Mouse (Mus musculus) stomach, embryonic 15.5 days (tissue): ENCODE measurements around the gene Gm21394. TPM values are rescaled to one million over a fixed set of nuclear protein-coding genes. Genes with fewer than 3 reads are reported as not detected.
"Not testable (repeated sequence)": the region's sequence is repeated elsewhere in the genome, so short reads cannot be mapped to it uniquely, and the experiment has no call there.

Experiments
- ATAC-seq: fragments of 200-750 bp; cut with Nextera tagmentation; 2 replicates; pipeline ENCODE4 v1.8.0; 2017; ENCODE audit warnings: low read depth, moderate number of reproducible peaks, moderate TSS enrichment; ENCODE audit not compliant: insufficient read depth, low FRiP score
- H3K27ac ChIP-seq: fragments of 300-500 bp; sonication (generic); 2 replicates; pipeline ENCODE4 v1.5.1; 2015; ENCODE audit warnings: mild to moderate bottlenecking, inconsistent platforms
- H3K27me3 ChIP-seq: fragments of 300-500 bp; sonication (generic); replicated peaks from 2 replicates; pipeline ENCODE4 v1.6.1; 2015; ENCODE audit warnings: inconsistent platforms
- H3K36me3 ChIP-seq: fragments of 300-500 bp; sonication (generic); 2 replicates; pipeline ENCODE4 v1.6.1; 2015; ENCODE audit warnings: inconsistent platforms
- H3K4me1 ChIP-seq: fragments of 300-500 bp; sonication (generic); 2 replicates; pipeline ENCODE4 v1.6.1; 2015; ENCODE audit warnings: inconsistent platforms
- H3K4me2 ChIP-seq: fragments of 300-500 bp; sonication (generic); 2 replicates; pipeline ENCODE4 v1.6.1; 2015; ENCODE audit warnings: mild to moderate bottlenecking, inconsistent platforms
- H3K4me3 ChIP-seq: fragments of 300-500 bp; sonication (generic); replicated peaks from 2 replicates; pipeline ENCODE4 v1.5.1; 2015; ENCODE audit warnings: inconsistent platforms
- H3K9ac ChIP-seq: fragments of 300-500 bp; sonication (generic); 2 replicates; pipeline ENCODE4 v1.6.1; 2015; ENCODE audit warnings: inconsistent platforms
- H3K9me3 ChIP-seq: fragments of 300-500 bp; sonication (generic); 2 replicates; pipeline ENCODE4 v1.6.1; 2016; ENCODE audit warnings: inconsistent platforms
- WGBS: fragments of 180-500 bp; shearing (Covaris S2); methylation state at CpG from one replicate; pipeline ENCODE4 v1.1.7; 2015; 5-methylcytosine and 5-hydroxymethylcytosine counted together
- polyA plus RNA-seq: library from polyadenylated mRNA; unstranded; fragments of >200 nt; fragmentation: Nextera tagmentation; extraction: Ambion mirVana; gene quantifications from 2 replicates; pipeline ENCODE4 v1.2.1, GENCODE M21; 2015

The Gm21394 gene
- polyA plus RNA-seq = not detected in 2 replicates

GRCm38 (mm10) chrY:84564807-84565206, at the start of gene Gm21394:
Gene Gm21394, minus strand, starts transcription at chrY:84564907.
- H3K4me2 ChIP-seq, H3K9me3 ChIP-seq, H3K4me3 ChIP-seq, ATAC-seq, H3K27ac ChIP-seq, H3K27me3 ChIP-seq, H3K36me3 ChIP-seq, H3K9ac ChIP-seq, H3K4me1 ChIP-seq: not testable (repeated sequence)
- no CpG with 5 or more reads among the region's 4 CpGs for WGBS

Other genes starting within 250 kb of the Gm21394 start
- not detected in 2 replicates for gene Gm21409, start 181.8 kb upstream of the Gm21394 start, polyA plus RNA-seq